Mouse (Mus musculus): ENCODE results near the gene Vmn2r62.
"Not testable (repeated sequence)": the region's sequence is repeated elsewhere in the genome, so short reads cannot be mapped to it uniquely, and the experiment has no call there.

Vmn2r62 gene

GRCm38 (mm10) chr7:42793425-42793824, at the start of gene Vmn2r62:
TSS of gene Vmn2r62 (minus strand) at chr7:42793525.
- not testable (repeated sequence) for DNase-seq (ENCODE audit: low read depth, low spot score)

- DNase-seq (ENCODE audit: low read depth, low spot score) = not testable (repeated sequence)
Measured at GRCm38 (mm10) chr7:42838366-42838765, 45.0 kb upstream of the Vmn2r62 start.

GRCm38 (mm10) chr7:42832221-42832620, 38.9 kb upstream of the Vmn2r62 start:
- no peak for DNase-seq (ENCODE audit: low read depth, low spot score)

GRCm38 (mm10) chr7:42749836-42750235, 43.5 kb downstream of the Vmn2r62 start:
- DNase-seq (ENCODE audit: low read depth, low spot score) = no peak

GRCm38 (mm10) chr7:42738536-42739210, 54.7 kb downstream of the Vmn2r62 start:
- no peak for DNase-seq (ENCODE audit: low read depth, low spot score)

GRCm38 (mm10) chr7:42726917-42727316, 66.4 kb downstream of the Vmn2r62 start, which contains the start of gene Gm17067:
TSS of gene Gm17067 (minus strand) at chr7:42727017.
- DNase-seq (ENCODE audit: low read depth, low spot score) = not testable (repeated sequence)

All from brain, embryonic 18.5 days (tissue).